Mouse (Mus musculus): Measurements from ENCODE around the gene Chd1l.
A peak's percentile ranks its signal among the peaks of the same experiment; 100 is the strongest.

Gene Chd1l

DNA sequence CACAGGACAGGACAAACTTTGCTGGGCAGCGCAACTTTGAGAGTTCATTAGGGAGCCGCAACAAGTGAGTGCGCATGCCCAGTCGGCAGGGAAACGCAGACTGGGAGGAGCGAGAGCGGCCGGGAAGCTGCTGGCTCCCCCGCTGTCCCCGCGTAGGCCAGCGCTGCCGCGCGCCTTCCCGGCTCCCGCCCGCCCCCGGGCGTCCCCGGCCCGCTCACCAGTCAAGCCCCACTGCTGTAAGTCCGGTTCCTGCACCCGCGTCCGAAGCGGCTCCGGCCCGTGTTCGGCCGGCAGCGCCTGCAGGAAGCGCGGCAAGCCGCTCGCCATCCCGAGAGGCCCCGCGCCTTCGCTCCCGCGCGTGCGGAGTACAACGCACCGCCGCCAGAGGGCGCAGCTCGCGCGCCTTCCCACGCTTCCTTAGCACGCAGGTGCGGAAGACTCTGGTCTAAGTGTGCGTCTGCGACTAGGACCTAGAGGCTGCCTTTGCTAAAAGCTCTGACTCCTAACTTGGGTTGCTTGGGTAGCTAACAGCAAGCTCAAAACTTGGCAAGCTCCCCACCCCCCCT, at the start of gene Chd1l:
Gene Chd1l, minus strand, starts transcription at position 359 of the 566 bp plus-strand sequence.
- peak; percentile 91 for DNase-seq (ENCODE audit: low spot score)

DNA sequence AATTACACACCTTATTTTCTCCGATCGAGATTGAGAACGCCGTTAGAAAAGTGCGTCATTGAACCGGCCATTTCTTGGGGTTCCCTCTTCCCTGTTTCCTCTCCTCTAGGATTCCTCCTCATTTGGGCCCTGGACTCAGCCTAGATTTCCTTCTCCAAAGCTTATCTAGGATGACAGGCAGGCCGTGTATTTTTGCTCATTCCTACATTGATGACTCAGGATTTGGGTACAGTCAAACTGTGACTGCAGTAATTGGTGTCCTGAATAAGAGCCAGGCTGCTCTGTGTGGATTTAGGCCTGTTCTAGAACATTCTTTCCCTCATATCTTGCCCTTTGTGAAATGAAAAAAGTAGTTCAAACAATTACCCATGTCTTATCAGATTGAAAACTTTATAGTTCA, 49.7 kb upstream of the Chd1l start:
- DNase-seq (ENCODE audit: low spot score), result no peak

GRCm38 (mm10) chr3:97658426-97659193, 48.6 kb upstream of the Chd1l start:
- DNase-seq (ENCODE audit: low spot score), result no peak

DNA sequence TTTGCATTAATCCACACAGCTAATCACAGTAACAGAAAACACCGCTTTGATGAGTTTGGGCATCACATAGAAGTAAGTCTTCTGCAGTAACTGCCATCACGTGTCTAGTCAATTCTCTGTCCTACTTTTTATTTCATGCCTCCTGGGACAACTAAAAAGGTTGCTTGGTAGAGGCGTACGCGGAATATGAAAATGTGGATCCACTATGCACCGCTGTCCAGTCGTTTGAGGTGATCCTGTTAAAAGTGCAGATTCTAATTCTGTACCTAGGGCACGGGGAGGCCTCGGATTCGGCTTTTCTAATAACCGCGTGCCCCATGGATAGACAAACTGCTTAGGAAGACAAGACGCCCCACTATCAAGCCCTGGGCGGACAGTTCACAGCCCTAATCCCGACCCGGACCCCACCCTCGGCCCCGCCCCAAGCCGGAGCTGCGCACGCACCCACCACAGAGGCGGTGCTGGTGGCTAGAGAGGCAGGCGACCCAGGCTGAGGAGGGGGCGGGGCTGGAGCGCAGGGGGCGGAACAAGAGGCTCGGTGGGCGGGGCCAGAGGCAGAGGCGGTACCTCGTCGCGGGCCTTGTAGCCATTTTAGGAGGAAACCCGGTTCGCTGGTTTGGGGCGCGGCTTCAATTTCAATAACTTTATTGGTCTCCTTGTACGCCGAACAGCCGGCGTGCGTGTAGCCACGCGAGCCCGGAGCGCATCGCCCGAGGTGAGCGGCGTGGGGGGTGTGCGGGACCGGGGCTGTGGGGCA, 47.8 kb upstream of the Chd1l start, which contains the start of gene Prkab2:
Gene Prkab2, plus strand, starts transcription at position 539 of the 757 bp plus-strand sequence.
- DNase-seq (ENCODE audit: low spot score), result peak; percentile 98

GRCm38 (mm10) chr3:97654901-97655300, 44.9 kb upstream of the Chd1l start:
- DNase-seq (ENCODE audit: low spot score), result no peak

GRCm38 (mm10) chr3:97653781-97654180, 43.8 kb upstream of the Chd1l start:
- no peak for DNase-seq (ENCODE audit: low spot score)

DNA sequence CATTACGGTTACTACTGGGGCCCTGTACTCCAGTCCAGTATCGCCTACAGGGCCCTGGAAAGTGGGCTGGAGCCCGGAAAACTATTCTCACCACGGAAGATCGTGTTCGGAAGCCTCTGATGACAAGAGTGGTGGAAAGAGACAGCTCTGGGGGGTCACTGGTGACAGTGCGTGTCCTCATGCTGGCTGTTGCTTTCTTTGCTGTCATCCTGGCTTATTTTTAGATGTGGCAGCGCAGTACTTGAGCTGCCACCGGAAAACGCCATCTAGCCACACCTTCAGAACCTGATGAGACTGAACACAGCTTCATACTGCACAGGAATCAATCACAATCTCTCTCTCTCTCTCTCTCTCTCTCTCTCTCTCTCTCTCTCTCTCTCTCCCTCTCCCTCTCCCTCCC, 41.6 kb upstream of the Chd1l start:
- DNase-seq (ENCODE audit: low spot score), result no peak

- no peak for DNase-seq (ENCODE audit: low spot score)
These were observed 39.5 kb upstream of the Chd1l start for GRCm38 (mm10) chr3:97649469-97649868.

DNA sequence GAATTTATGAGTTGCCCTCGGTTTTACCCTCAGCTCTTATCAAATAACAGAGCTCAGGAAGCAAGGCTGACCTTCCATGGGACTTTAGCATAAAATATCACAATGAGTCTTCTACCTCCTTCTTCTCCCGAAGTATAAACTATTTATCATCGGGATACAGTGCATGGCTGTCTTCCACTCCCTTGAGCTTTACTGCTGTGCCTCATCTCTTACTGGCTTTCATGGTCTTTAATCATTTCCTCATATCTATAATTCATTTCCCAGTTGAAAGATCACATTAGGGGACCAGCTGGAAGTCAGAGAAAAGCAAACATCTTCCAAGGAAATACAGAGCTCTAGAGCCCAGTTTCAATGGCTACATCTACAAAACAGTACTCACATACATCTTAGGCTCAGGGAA, 39.0 kb upstream of the Chd1l start:
- no peak for DNase-seq (ENCODE audit: low spot score)

DNA sequence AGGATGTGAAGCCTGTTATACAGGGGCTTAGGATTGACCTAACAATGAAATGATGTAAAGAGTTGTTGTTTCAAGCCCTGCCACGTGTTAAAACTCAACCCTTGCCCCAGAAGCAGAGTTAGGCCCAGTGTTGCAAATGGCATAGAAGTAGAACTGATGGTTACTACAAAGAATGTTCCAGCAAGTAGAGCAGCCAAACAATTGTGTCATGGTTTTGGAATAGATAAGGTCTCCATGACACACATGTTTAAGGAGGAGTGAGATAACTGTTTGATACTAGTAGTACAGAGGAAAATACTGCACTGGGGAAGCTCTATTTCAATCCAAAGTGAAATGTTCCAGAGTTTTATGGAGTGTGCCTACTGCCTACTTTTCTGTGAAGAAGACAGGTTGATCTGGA, 38.5 kb upstream of the Chd1l start:
- DNase-seq (ENCODE audit: low spot score), result no peak

GRCm38 (mm10) chr3:97642001-97642400, 32.0 kb upstream of the Chd1l start:
- no peak for DNase-seq (ENCODE audit: low spot score)

DNA sequence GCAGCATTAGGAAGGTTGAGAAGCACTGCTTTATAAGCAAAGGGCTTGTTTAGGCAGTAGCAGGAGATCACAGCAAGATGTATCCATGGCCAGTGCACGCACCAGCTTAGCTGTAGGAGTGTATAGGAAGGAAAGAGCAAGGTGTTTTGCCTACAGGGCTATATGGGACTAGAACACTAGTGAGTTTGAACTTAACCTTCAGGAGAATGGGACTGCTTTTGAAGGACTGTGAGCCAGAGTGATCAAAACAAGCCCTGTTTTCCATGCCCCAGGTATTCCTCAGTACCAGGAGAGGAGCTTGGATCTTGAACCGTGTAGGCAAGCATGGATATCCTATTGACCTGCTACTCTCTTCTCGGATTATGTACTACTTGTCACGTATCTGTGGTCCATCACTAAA, 31.4 kb upstream of the Chd1l start:
- no peak for DNase-seq (ENCODE audit: low spot score)

DNA sequence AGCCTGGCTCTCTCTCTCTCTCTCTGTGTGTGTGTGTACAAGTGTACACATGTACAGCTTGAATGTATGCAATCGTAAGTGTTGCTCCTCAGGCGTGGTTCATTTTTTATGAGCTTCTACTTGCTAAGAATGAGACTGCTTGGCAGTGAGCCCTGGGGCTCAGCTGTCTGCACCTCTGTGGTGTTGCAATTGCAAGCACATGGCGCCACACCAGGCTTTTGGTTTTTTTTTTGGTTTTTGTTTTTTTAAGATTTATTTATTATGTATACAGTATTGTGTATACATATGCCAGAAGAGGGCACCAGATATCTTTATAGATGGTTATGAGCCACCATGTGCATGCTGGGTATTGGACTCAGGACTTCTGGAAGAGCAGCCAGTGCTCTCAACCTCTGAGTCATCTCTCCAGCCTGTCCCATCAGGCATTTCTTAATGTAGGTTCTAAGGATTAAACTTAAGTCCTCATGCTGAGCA, 24.3 kb upstream of the Chd1l start:
- no peak for DNase-seq (ENCODE audit: low spot score)

GRCm38 (mm10) chr3:97633456-97633855, 23.5 kb upstream of the Chd1l start:
- DNase-seq (ENCODE audit: low spot score), result no peak

DNA sequence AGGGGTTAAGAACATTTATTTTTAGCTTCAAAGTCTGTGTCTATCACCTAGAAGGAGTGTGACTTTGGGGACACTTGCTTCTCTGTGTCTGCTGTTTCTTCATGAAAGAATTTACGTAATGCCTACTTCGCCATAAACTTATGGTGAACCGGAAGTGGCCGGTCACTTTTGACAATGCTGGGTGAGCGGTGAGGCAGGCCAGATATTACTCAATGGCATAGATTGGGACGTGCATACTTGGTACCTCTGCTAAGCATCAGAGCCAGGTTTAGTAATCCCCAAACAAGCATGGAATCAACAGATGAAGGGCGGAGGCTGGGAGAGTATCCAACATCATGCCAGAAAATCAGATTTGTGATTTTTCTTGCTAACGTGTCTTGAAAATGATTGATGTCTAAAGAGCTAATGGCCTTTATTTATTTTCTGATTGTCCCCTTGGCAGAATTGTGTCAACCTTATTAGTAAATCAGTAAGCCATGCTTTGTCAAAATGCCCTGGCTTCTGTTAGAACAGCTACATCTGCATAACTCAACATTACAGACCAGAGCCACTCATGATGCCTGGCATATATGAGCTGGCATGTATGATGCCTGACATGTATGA, 21.4 kb upstream of the Chd1l start:
- DNase-seq (ENCODE audit: low spot score), result no peak

DNA sequence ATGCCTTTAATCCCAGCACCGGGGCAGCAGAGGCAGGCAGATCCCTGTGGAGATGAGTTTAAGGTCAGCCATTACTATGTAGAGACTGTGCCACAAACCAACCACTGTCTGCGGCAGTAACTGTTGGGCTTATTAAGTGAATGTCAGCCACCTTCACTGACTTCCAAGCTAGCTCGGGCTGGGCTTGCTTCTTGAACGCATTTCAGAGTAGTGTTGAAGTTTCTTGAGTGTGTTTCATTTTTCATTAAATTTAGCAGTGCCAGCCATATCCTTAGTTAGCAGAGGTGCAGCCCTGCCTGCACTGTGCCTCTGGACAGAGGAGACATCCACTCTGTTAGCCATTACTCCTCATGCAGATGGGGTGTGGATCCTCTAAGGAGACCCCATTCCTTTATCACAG, 20.7 kb upstream of the Chd1l start:
- no peak for DNase-seq (ENCODE audit: low spot score)

DNA sequence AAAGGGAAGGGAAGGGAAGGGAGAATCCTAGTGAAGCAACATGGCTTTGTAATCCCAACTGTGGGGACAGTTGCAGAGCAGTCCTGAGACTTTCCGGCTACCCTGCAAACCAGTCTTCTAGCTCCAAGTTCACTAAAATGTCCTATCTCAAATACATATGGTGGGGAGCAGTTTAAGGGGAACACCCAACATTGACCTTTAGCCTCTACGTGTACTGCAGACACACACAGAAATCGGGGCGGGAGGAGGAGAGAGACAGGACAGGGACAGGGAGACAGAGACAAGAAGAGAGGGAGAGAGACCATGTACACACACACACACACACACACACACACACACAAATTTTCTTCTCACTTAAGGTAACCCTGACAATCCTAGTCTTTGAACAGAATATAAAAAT, 19.9 kb upstream of the Chd1l start:
- no peak for DNase-seq (ENCODE audit: low spot score)

DNA sequence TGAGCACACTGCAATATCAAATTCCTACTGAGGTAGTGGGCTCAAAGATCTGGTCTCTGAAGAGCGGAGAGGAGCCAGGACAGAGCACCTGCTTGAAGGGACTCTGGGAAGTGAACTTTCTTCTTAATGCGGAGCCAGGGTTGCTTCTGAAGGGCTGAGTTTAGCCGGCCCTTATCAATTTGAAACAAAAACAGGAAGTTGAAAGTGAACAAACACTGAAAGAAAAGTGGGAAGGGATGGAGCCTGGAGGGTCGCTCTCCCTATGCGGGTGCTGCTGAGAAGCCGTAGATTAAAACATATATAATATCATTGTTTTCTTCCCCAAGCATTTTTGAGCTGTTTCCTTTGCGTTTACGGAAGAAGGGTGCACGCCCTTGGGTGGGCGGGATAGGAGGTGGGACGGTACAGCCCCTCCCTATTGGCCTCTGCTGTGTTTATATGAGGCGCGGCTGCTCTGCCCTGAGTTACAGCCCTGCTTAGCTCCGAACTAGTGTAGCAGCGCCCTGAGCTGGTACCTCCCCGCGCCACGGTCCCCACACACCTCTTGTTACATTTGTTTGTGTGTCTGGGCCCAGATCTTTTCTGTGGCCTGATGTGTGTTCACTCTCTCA, 18.5 kb upstream of the Chd1l start, which contains the start of gene Fmo5:
Gene Fmo5, plus strand, starts transcription at position 414 of the 611 bp plus-strand sequence.
- peak; percentile 53 for DNase-seq (ENCODE audit: low spot score)

- no peak for DNase-seq (ENCODE audit: low spot score)
These were observed 17.9 kb upstream of the Chd1l start for GRCm38 (mm10) chr3:97627893-97628292.

DNA sequence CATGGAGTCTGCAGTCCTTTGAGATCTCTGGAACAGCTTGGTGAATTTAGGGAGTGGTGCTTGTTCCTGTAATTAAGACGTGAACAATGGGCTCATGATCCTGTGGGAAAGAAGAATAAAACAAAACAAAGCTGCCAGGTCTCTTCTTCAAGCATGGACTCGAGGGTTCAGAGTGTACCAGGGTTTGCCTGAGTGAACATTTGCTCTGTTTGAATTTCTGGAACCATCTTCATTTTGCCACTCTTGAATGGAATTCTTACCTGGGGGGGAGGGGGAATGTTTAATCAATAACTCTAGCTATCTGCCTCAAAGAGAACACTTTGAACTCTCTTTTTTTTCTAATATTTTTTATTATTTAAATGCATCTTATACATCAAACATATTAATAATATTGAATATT, 14.6 kb upstream of the Chd1l start:
- DNase-seq (ENCODE audit: low spot score), result no peak

GRCm38 (mm10) chr3:97620657-97621056, 10.7 kb upstream of the Chd1l start:
- no peak for DNase-seq (ENCODE audit: low spot score)

DNA sequence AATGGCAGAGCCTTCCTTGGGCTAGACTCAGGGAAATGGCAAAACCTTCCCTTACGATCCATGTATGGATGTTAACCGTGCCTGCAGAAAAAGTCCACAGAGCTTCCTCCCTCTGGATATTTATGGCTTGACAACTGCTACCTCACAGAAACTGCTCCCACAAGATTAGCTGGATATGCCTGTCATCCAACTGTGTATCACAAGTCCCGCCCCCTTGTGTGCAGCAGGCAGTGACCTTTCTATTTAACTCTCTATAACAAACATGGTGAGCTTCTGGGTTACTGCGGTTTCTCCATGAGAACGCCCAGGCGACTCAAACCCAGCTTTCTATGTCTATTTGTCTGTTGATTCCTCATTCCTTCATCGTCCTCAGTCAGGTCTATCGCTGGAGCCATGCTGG, 7.9 kb upstream of the Chd1l start:
- DNase-seq (ENCODE audit: low spot score), result no peak
